Mouse (Mus musculus): Measurements from ENCODE around the gene Tmcc3.

The Tmcc3 gene

DNA sequence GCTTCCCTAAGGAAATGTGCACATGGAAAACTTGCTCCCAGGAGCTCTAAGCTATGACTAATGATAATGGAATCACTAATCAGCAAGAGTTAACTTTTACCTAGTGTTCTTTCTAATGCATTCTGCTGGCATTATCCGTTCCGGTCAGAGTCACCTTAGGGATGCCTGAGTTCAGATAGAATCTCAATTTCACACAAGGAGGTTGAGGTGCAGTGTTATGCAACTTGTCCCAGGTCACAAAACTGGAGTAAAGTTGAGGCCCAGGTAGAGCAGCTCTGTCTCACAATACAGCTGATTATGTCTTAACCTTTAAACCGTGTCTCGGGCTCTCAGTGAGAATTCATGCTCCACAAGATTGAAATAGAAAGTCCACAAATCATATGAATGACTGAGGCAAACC, 177.8 kb downstream of the Tmcc3 start:
- in situ Hi-C loops (cut with MboI; ENCODE audit: low pct_unique_long_range_greater_than_20kb in 1 of 2, low sequenced_read_pairs in 2 of 2, unreplicated experiment in 1 of 2), result no loop called here

DNA sequence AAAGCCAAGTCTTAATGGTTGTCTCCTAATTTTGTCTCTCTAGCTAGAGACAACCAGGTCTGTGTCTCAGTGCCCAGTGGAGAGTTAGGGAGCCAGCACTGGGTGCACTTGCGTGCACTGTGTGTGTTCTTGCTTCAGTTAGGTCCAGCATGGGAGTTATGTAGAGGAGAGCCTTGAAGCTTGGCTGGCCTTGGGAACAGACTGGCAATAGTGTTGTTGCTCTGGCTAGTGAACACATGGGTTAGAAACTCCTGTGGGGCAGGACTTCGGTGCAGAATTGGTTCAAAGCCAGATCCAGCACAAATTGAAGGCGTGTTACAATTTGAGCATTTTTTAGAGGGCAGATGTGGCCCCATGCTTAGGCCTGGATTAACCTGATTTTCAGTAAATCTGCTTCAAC, 179.3 kb downstream of the Tmcc3 start:
- in situ Hi-C loops (cut with MboI; ENCODE audit: low pct_unique_long_range_greater_than_20kb in 1 of 2, low sequenced_read_pairs in 2 of 2, unreplicated experiment in 1 of 2), result no loop called here

DNA sequence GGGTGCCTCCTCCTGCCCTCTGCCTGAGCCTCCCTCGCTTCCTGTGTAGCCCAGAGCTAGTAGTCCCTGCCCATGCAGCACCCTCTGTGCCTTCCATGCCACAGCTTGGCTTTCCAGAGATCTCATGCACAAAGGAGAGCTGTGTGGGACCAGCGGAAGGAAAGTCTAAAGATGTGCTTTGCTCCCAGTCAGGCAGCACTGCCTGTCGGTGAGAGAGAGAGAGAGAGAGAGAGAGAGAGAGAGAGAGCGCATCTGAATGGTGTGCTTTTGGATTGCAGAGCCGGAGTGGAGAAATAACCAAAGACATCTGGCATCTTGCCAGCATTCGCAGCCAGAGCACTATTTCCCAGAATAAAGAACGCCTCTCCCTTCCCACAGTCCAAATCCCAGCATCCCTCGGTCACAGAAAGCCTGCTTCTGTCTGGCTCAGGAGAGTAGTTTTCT, 182.7 kb downstream of the Tmcc3 start:
- in situ Hi-C loops (cut with MboI; ENCODE audit: low pct_unique_long_range_greater_than_20kb in 1 of 2, low sequenced_read_pairs in 2 of 2, unreplicated experiment in 1 of 2), result no loop called here

DNA sequence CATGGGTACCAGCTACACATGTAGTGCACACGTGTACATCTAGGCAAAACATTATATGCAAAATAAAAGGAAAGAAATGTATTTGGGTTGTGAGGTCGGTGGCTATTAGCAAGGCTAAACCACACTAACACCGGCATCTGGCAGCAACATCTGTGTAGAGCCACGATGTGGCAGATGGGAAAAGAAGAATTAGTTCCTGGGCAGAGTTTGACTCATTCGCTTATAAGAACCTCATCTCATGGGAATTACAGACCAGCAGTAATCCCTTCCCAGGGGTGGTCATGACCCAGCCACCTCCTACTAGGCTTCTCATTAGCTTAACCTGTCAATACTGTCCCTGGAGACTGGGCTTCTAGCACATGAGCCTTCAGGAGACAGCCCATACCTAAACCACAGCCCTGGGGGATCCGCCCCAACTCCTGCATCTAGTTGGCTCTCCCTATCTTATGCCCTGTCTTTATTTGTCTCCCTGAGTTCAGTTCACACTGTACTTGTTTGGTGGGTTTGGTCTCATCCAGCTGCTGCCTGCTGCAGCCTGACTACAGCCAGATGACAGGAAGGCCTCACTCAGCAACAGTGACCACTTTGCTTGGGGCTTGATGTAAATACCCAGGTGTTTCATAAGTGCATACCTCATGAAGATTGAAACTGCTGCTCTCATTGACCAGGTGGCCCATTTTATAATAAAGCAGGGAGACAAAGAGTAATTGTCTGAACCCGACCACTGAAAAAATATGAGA, 183.9 kb downstream of the Tmcc3 start:
- in situ Hi-C loops (cut with MboI; ENCODE audit: low pct_unique_long_range_greater_than_20kb in 1 of 2, low sequenced_read_pairs in 2 of 2, unreplicated experiment in 1 of 2), result no loop called here

DNA sequence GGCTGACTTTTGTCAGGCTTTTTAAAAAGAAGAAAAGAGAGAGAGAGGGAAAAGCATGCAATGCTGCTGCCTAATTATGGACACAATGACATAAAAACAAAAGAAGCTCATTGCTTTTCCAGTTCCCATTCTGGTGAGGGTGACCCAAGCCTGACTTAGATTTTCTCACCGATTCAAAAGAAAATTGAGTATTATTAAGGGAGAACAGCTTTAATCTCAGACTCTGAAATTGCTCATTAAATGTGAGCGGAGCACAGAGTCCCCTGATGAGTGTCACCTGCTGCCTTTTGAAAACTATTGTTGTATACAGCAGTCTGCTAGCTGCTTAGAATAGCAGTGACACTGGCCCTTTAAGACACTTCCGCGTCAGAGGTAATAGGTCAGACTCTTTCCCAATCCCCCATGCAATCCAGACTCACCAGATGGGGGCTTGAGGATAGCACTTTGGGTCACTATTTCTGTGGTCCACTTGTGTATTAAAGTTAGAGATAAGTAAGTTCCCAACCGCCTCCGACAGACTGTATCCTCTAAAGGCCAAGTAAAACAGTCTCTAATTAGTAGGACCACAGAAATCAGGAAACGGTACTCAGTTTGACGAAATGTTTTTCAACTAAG, 185.2 kb downstream of the Tmcc3 start:
- in situ Hi-C loops (cut with MboI; ENCODE audit: low pct_unique_long_range_greater_than_20kb in 1 of 2, low sequenced_read_pairs in 2 of 2, unreplicated experiment in 1 of 2), result no loop called here

DNA sequence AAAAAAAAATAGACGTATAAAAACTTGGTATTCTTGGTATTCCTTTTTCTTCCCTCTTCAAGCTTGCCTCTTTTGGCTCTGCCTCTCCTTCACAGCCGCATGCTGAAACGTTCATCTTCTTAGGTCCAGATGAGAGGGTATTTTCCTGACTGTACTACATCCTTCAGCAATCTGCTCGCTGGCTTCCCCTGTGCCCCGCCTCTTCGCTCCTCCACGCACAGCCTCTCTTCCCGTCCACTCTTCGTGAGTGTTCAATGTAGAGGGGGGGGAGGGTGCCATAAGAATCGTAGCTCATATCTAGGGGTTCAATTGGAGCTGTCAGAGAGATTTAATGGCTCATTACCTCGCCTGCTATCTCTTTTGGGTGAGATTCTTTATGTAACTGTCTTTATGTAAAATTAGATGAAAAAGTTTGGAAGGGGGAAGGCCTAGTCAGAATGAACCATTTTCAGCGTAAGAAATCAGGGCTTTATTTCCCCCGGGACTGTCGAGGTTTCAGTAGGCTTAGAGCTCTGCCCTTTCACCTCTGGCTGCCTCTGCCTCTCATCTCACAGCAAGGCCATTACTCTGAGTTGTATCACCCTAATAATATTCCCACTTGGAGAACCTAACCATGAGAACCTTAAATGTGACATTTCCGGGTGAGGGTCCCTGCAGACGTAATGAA, 188.6 kb downstream of the Tmcc3 start:
- in situ Hi-C loops (cut with MboI; ENCODE audit: low pct_unique_long_range_greater_than_20kb in 1 of 2, low sequenced_read_pairs in 2 of 2, unreplicated experiment in 1 of 2), result no loop called here

DNA sequence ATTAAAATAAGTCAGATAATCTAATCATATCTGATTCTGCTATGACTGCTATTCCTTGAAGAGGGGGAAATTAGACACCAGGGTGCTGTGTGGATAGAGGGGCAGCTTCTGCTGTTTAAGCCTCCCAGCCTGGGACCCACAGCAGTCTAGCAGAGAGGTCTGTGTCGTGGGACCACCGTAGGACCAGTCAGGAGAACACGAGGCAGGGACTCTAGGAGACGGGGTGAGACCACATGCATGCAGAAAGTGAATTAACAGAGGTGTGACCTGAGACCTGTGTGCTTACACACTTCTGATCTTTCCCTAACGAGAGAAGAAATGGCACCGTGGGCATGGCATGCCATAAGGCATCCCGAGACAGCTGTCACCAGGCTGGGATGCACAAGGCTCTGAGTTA, 189.1 kb downstream of the Tmcc3 start:
- in situ Hi-C loops (cut with MboI; ENCODE audit: low pct_unique_long_range_greater_than_20kb in 1 of 2, low sequenced_read_pairs in 2 of 2, unreplicated experiment in 1 of 2), result no loop called here

DNA sequence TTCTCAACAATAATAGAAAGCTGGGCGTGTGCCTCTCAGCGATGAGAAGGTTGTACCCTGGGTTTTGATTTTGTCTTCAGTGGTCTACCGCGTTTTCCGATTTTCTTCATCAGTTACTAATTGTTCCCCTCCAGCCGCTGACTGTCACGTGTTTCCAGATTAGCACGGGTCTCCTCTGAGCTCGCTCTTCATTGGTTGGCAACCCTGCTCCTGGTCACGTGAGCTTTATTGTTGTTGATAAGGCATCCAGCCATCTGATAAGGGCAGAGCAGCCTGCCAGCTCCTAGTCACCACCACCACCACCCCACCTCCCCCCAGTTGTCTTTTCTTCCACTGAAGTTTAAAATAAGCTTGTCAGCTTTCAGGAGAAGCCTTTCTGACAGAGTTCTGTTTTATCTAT, 190.0 kb downstream of the Tmcc3 start:
- in situ Hi-C loops (cut with MboI; ENCODE audit: low pct_unique_long_range_greater_than_20kb in 1 of 2, low sequenced_read_pairs in 2 of 2, unreplicated experiment in 1 of 2), result no loop called here

DNA sequence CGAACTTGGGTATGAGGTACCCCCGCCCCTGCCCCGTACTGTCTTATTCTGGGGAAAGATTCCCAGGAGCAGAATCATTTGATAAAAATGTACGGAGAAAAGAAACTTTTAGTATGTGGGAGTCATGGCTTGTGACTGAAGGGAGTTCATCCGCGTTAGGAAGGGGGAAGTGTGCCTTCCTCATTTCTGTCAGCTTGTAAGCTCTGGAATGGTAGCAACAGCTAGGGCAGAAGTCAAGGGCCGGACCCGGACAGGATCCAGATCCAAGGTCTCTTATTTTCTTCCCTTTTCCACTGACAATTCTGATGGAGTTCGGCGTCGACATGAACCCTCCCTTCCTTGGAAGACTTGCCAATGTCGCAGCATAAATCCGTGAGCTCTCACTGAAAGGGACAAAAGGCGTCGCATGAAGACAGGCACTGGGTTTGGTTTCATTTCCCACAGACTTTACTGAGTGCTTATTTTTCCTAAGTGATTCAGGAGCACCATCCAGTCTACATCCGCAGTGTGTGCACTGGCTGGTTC, 193.6 kb downstream of the Tmcc3 start:
- in situ Hi-C loops (cut with MboI; ENCODE audit: low pct_unique_long_range_greater_than_20kb in 1 of 2, low sequenced_read_pairs in 2 of 2, unreplicated experiment in 1 of 2), result no loop called here

DNA sequence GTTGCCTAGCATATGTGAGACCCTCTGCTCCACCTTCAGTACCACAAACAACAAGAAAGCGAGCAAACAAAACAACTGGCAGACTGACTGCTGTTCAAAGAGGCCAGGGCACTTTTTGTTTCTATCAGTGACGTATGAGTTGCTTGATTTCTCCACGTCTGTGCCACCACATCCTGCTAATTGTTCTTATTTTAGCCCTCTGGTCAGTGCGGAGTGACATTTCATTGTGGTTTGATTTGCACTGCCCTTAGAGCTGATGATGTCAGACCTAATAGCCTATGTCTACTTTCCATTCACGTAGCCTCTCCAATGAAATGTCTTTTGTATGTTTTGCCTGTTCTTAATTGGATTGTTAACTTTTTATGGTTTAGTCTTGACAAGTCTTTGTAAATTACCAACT, 197.1 kb downstream of the Tmcc3 start:
- in situ Hi-C loops (cut with MboI; ENCODE audit: low pct_unique_long_range_greater_than_20kb in 1 of 2, low sequenced_read_pairs in 2 of 2, unreplicated experiment in 1 of 2), result no loop called here

DNA sequence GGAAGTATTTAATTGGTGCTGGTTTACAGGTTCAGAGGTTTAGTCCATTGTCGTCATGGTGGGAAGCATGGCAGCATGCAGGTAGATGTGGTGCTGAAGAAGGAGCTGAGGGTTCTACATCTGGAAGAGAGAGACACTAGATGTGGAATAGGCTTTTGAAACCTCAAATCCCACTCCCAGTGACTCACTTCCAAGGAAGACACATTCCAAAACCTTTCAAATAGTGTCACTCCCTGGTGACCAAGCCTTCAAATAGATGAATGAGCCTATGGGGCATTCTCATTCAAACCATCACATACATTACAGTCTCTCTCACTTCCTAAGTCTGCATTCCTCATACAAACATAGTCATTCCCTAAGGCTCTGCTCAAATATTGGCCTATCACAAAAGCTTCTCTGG, 201.0 kb downstream of the Tmcc3 start:
- in situ Hi-C loops (cut with MboI; ENCODE audit: low pct_unique_long_range_greater_than_20kb in 1 of 2, low sequenced_read_pairs in 2 of 2, unreplicated experiment in 1 of 2), result no loop called here

DNA sequence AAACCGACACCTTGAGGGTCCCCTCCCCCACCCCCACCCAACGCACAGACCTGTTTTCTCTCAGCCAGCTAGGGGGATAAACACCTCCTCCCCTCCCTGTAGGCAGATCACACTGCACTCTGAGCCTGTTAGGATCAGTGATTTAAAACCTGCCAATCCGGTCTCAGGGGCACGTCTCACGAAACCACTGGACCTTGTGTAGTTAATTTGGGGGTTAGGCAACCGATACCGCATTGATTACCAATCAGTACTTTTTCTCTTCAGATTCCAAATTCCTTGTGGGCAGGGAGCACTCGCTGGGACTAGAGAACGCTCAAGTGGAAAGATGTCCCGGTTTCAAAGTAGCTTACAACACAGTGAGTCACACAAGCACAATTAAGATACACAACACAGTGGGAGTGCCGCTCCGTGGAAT, 202.3 kb downstream of the Tmcc3 start:
- in situ Hi-C loops (cut with MboI; ENCODE audit: low pct_unique_long_range_greater_than_20kb in 1 of 2, low sequenced_read_pairs in 2 of 2, unreplicated experiment in 1 of 2), result no loop called here

DNA sequence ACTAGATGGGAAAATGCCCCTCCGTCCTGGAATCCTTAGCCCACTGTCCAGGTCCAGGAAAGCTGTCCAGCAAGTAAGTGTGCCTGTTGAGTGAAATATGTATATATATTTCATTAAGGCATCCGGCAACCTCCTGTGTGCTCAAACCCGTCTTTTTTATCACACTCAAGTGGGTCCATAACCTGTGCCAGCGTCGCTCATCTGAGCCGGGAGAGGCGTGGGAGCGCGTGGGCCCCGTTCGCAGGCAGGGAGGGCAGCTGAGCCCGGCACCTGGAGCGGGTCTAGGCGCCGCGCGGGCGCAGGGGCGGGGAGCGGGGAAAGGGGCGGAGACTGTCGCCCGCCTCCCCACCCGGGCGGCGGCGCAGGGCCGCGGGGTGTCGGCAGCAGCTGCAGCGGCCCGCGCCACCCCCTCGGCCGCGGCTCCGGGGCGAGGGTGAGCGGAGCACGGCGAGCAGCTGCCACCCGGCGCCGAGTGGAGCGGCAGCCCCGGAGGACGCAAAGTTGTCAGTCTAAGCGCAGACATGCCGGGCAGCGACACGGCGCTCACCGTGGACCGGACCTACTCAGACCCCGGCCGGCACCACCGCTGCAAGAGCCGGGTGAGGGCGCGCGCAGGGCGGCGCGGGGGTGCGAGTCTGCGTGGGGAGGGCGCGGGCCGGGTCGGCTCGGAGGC, 202.9 kb downstream of the Tmcc3 start:
- in situ Hi-C loops (cut with MboI; ENCODE audit: low pct_unique_long_range_greater_than_20kb in 1 of 2, low sequenced_read_pairs in 2 of 2, unreplicated experiment in 1 of 2), result no loop called here

DNA sequence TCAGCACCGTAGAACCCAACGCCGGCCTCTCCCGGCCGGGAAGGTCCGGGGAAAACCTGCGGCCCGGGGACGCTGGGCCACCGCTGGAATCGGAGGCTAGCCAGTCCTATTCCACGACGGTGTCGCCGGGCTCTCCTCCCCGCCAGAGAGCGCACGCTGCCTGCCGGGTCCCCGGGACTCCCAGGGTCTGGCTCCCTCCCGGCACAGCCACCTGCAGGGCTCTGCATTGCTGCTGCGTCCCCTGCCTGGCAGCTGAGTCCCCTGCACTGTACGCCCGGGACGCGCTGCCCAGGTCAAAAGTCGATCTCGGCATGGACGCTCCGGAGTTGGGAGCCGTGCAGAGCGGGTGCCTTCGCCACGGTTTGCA, 203.4 kb downstream of the Tmcc3 start:
- in situ Hi-C loops (cut with MboI; ENCODE audit: low pct_unique_long_range_greater_than_20kb in 1 of 2, low sequenced_read_pairs in 2 of 2, unreplicated experiment in 1 of 2), result no loop called here

DNA sequence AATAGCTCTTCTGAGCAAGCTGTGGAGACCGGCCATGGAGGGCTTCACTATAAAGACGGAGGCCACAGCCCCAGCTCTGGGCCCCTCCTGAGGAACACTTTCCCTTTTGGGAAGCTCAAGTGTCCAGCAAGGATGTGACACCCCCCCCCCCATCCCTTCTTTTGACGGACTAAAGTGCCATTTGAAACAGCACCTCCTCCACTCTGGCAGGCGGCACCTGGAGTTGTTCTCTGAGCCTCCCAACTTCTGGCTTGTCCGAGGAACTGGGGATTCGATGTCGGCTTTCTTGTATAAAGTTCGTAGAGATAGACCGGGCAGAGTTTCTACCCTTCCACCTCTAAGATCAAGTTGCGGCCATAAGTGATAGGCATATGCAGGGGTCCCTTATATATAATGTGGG, 203.8 kb downstream of the Tmcc3 start:
- in situ Hi-C loops (cut with MboI; ENCODE audit: low pct_unique_long_range_greater_than_20kb in 1 of 2, low sequenced_read_pairs in 2 of 2, unreplicated experiment in 1 of 2), result no loop called here

DNA sequence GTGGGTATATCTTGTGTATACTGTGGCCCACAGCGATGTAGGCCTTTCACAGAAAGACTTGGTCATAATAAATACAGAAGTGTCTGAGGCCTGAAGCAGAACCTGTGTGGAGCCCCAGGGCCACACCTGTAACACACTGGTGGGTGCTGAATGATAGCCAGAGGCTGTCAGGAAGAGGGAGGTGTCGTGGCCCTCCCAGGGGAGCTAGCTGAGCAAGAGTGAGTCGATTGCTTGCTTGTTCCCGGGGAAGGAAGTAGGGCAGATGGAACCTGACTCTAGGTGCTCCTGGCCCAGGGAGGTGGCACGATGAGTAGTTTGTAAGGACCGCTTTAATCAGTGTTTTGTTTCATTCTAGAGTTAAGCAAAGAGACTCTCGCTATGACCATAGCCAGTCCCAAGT, 208.1 kb downstream of the Tmcc3 start:
- in situ Hi-C loops (cut with MboI; ENCODE audit: low pct_unique_long_range_greater_than_20kb in 1 of 2, low sequenced_read_pairs in 2 of 2, unreplicated experiment in 1 of 2), result no loop called here

DNA sequence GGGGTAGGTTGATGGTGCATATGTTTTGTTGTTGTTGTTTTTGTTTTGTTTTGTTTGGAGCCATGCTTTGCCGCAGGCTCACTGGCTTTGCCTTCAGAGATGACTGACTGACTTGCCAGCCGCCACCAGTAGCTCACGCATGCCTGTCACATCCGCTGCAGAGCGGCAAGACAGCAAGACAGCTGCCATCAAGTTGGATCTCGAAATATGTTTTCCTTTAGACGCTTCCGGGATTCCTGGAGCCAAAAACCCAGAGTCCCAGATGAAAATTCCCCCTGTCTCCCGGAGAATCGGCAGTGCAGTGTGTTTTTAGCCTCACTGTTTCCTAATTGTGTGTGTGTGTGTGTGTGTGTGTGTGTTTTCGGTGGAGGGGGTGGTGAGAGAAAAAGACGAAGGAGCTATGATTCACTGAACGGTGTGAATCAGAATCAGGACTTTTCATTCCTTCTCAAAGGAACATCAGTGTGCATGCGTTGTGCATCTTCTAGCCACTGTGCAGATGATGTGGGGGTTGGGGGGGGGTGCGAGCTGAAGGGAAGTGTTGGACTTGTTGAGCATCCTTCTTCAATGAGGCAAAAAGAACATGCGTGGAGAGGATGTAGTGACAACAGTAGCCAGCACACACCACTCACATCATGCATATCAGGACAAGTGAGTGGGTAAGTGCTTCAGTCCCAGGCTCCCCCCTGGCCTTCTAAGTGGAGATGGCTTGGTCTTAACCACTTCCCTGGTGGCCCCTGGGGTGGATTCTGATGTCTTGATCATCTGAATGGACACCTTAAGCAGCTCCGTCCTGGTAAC, 208.8 kb downstream of the Tmcc3 start:
- in situ Hi-C loops (cut with MboI; ENCODE audit: low pct_unique_long_range_greater_than_20kb in 1 of 2, low sequenced_read_pairs in 2 of 2, unreplicated experiment in 1 of 2), result no loop called here

DNA sequence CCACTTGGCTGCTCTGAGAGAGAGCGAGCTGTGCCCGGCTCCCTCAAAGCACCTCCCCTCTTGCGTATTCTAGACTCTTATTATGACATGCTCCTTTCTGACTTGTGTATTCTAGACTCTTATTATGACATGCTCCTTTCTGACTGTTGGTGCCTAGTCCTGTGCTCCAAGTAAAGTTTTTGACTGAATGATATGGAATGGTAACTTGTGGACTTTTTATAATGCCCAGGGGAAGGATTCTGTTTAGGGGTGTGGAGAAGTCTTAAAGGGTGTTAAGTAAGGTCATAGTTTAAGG, 209.3 kb downstream of the Tmcc3 start:
- in situ Hi-C loops (cut with MboI; ENCODE audit: low pct_unique_long_range_greater_than_20kb in 1 of 2, low sequenced_read_pairs in 2 of 2, unreplicated experiment in 1 of 2), result no loop called here

DNA sequence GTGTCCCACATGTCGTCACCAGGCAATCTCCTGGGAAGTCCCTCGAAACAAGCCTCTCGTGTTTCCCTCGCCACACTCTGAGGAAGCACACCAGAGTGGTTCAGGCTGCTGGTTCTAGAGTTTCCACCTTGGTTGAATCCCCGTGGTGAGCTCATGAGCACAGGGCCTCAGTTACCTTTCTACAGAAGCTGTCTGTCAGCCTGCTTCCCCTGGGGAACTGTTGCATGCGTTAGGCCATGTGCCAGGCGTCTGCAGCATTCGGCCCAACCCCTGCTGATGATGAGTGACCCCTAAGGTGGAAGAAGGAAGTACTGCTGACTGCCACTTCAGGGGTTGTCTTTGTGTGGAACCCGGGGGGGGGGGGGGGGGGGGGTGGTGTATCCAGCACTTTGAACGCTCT, 210.0 kb downstream of the Tmcc3 start:
- in situ Hi-C loops (cut with MboI; ENCODE audit: low pct_unique_long_range_greater_than_20kb in 1 of 2, low sequenced_read_pairs in 2 of 2, unreplicated experiment in 1 of 2), result no loop called here
